ENCODE assay signal across 16 mouse cellular contexts in genomic region chr10:80606306-80606705, GRCm38 (mm10). TPM values are rescaled to one million over a fixed set of nuclear protein-coding genes. Genes with fewer than 3 reads are reported as not detected.
A peak's percentile ranks its signal among the peaks of the same experiment; 100 is the strongest.
DNase-seq lines count a peak whose midpoint lies in the region; ATAC-seq lines count a peak whose summit lies in the region.
"Had no signal": no experiment of that assay in that cellular context is flagged by ENCODE, and none has a peak within 500 bp of the region (broad histone marks: within the 10 kb centered on the region; RNA-seq: fewer than 3 reads in every experiment).

No protein-coding gene starts in this region.

- H3K36me3 ChIP-seq in forebrain, embryonic 13.5 days (ENCODE audit: poor library complexity, severe bottlenecking), result peaks cover 48% of the 10 kb centered on the region
- H3K36me3 ChIP-seq in forebrain, embryonic 12.5 days (replicated peaks), result peaks cover 50% of the 10 kb centered on the region
- H3K36me3 ChIP-seq in liver, embryonic 13.5 days, result peaks cover 53% of the 10 kb centered on the region

- peak; percentile 69 for DNase-seq in testis, postnatal 10 days (ENCODE audit: low spot score)
- no peak for DNase-seq in testis, postnatal 14 days (ENCODE audit: low spot score)
- DNase-seq in liver, embryonic 13.5 days, result no peak
- DNase-seq in left cerebral cortex, adult 8-10 months (ENCODE audit: low spot score in 2 of 2), result no peak
- DNase-seq in heart, postnatal 4 days, result no peak
- DNase-seq in layer of hippocampus, adult 18-20 months (ENCODE audit: low spot score in 2 of 2), result no peak
- DNase-seq: kidney, adult 9 months; layer of hippocampus, postnatal 36 days; lung, postnatal 4 days; right cerebral cortex, postnatal 25 days had no signal

- 0 out of 2 replicates have a peak overlapping the region, but pooled peaks have one; percentile 1 for H3K9ac ChIP-seq in forebrain, embryonic 13.5 days
- no peak overlapping the region for H3K9ac ChIP-seq in forebrain, embryonic 12.5 days
- H3K9ac ChIP-seq in liver, embryonic 13.5 days, result 0 out of 2 replicates have a peak overlapping the region, but pooled peaks have one; percentile 22
- H3K9ac ChIP-seq: embryonic facial prominence, embryonic 13.5 days; forebrain, embryonic 15.5 days; limb, embryonic 13.5 days had no signal

- no peak overlapping the region for H3K4me2 ChIP-seq in forebrain, embryonic 13.5 days
- no peak overlapping the region for H3K4me2 ChIP-seq in forebrain, embryonic 12.5 days
- no peak overlapping the region for H3K4me2 ChIP-seq in liver, embryonic 13.5 days
- H3K4me2 ChIP-seq: embryonic facial prominence, embryonic 13.5 days; forebrain, embryonic 15.5 days; limb, embryonic 13.5 days had no signal

- no peak overlapping the region for H3K4me3 ChIP-seq in forebrain, embryonic 13.5 days
- no peak overlapping the region for H3K4me3 ChIP-seq in forebrain, embryonic 12.5 days (replicated peaks)
- no peak overlapping the region for H3K4me3 ChIP-seq in liver, embryonic 13.5 days (replicated peaks)
- H3K4me3 ChIP-seq: embryonic facial prominence, embryonic 13.5 days; forebrain, embryonic 15.5 days; limb, embryonic 13.5 days had no signal

- ATAC-seq in forebrain, embryonic 13.5 days, result no peak
- no peak for ATAC-seq in forebrain, embryonic 12.5 days (ENCODE audit: low FRiP score)
- no peak for ATAC-seq in liver, embryonic 13.5 days (ENCODE audit: low read depth)
- ATAC-seq: forebrain, embryonic 15.5 days had no signal

- no peaks in the 10 kb centered on the region for H3K27me3 ChIP-seq in forebrain, embryonic 13.5 days
- no peaks in the 10 kb centered on the region for H3K27me3 ChIP-seq in forebrain, embryonic 12.5 days
- H3K27me3 ChIP-seq in liver, embryonic 13.5 days, result no peaks in the 10 kb centered on the region
- H3K27me3 ChIP-seq: embryonic facial prominence, embryonic 13.5 days; forebrain, embryonic 15.5 days; limb, embryonic 13.5 days had no signal

- WGBS in forebrain, embryonic 13.5 days, result 95% methylated on average over 23 of the region's 23 CpGs
- 94% methylated on average over 23 of the region's 23 CpGs for WGBS in forebrain, embryonic 12.5 days
- WGBS in liver, embryonic 13.5 days (ENCODE audit: insufficient replicate concordance), result 79% methylated on average over 23 of the region's 23 CpGs

- no peak overlapping the region for H3K27ac ChIP-seq in forebrain, embryonic 13.5 days
- no peak overlapping the region for H3K27ac ChIP-seq in forebrain, embryonic 12.5 days
- H3K27ac ChIP-seq in liver, embryonic 13.5 days, result peak overlapping the region; percentile 25; the same call in 1 of the 2 replicates
- H3K27ac ChIP-seq: embryonic facial prominence, embryonic 13.5 days; forebrain, embryonic 15.5 days; limb, embryonic 13.5 days had no signal

- peaks cover 25% of the 10 kb centered on the region for H3K4me1 ChIP-seq in forebrain, embryonic 13.5 days
- peaks cover 23% of the 10 kb centered on the region for H3K4me1 ChIP-seq in forebrain, embryonic 12.5 days
- peaks cover 86% of the 10 kb centered on the region for H3K4me1 ChIP-seq in liver, embryonic 13.5 days (replicated peaks)

- H3K9me3 ChIP-seq in forebrain, embryonic 13.5 days (replicated peaks), result no peaks in the 10 kb centered on the region
- H3K9me3 ChIP-seq in forebrain, embryonic 12.5 days, result no peaks in the 10 kb centered on the region
- H3K9me3 ChIP-seq in liver, embryonic 13.5 days (replicated peaks), result no peaks in the 10 kb centered on the region
- H3K9me3 ChIP-seq: embryonic facial prominence, embryonic 13.5 days; forebrain, embryonic 15.5 days; limb, embryonic 13.5 days had no signal

RNA-seq across cellular contexts. Expression of gene Gm49322, which starts 0.5 kb away (rescaled TPM):
- 4.0 and 4.4 TPM in 2 replicates for polyA plus RNA-seq in forebrain, embryonic 13.5 days (2015; fragmentation: Nextera tagmentation; extraction: Ambion mirVana)
- 5.9 and 6.6 TPM in 2 replicates for polyA plus RNA-seq in forebrain, embryonic 12.5 days (2016; fragmentation: Nextera tagmentation; extraction: Ambion mirVana)
- polyA plus RNA-seq in liver, embryonic 13.5 days (2015; fragmentation: Nextera tagmentation; extraction: Ambion mirVana), result 1.4 and 1.5 TPM in 2 replicates
- 1 to 10 TPM; 1.8 to 4.2 (median 3.3) TPM for total RNA-seq in left cerebral cortex, adult 8-10 months (2022)
- 1 to 10 TPM in 1 of 2 experiments, under 1 TPM in 1; 0.79 to 1.2 TPM for total RNA-seq in heart, postnatal 4 days (2021)
- total RNA-seq in layer of hippocampus, adult 18-20 months (2021), result 1 to 10 TPM; 2.6 to 3.1 TPM

RNA-seq across cellular contexts. Expression of gene Adat3, which starts 3.6 kb away (rescaled TPM):
- 4.8 and 6.7 TPM in 2 replicates for polyA plus RNA-seq in forebrain, embryonic 13.5 days (2015; fragmentation: Nextera tagmentation; extraction: Ambion mirVana)
- 5.3 and 6.0 TPM in 2 replicates for polyA plus RNA-seq in forebrain, embryonic 12.5 days (2016; fragmentation: Nextera tagmentation; extraction: Ambion mirVana)
- polyA plus RNA-seq in liver, embryonic 13.5 days (2015; fragmentation: Nextera tagmentation; extraction: Ambion mirVana), result 5.7 and 6.3 TPM in 2 replicates
- total RNA-seq in left cerebral cortex, adult 8-10 months (2022), result 1 to 10 TPM in 3 of 4 experiments, not detected in 1; 1.3 to 4.1 (median 3.4) TPM
- total RNA-seq in heart, postnatal 4 days (2021), result 1 to 10 TPM; 2.6 to 2.9 TPM
- total RNA-seq in layer of hippocampus, adult 18-20 months (2021), result 1 to 10 TPM; 1.7 to 3.4 TPM
- total RNA-seq: neutrophil, adult 5-6 weeks had no signal

RNA-seq across cellular contexts. Expression of gene Scamp4, which starts 3.6 kb away (rescaled TPM):
- polyA plus RNA-seq in forebrain, embryonic 13.5 days (2015; fragmentation: Nextera tagmentation; extraction: Ambion mirVana), result 56.7 and 69.6 TPM in 2 replicates
- polyA plus RNA-seq in forebrain, embryonic 12.5 days (2016; fragmentation: Nextera tagmentation; extraction: Ambion mirVana), result 63.7 and 67.8 TPM in 2 replicates
- 52.0 and 54.6 TPM in 2 replicates for polyA plus RNA-seq in liver, embryonic 13.5 days (2015; fragmentation: Nextera tagmentation; extraction: Ambion mirVana)
- 10 to 100 TPM; 38.8 to 46.5 (median 43.1) TPM for total RNA-seq in left cerebral cortex, adult 8-10 months (2022)
- 10 to 100 TPM; 27.0 to 30.4 TPM for total RNA-seq in heart, postnatal 4 days (2021)
- total RNA-seq in layer of hippocampus, adult 18-20 months (2021), result 10 to 100 TPM; 43.9 to 54.4 TPM

RNA-seq across cellular contexts. Expression of gene Abhd17a, which starts 16.2 kb away (rescaled TPM):
- polyA plus RNA-seq in forebrain, embryonic 13.5 days (2015; fragmentation: Nextera tagmentation; extraction: Ambion mirVana), result 72.3 and 74.9 TPM in 2 replicates
- polyA plus RNA-seq in forebrain, embryonic 12.5 days (2016; fragmentation: Nextera tagmentation; extraction: Ambion mirVana), result 84.2 and 89.6 TPM in 2 replicates
- 45.1 and 51.7 TPM in 2 replicates for polyA plus RNA-seq in liver, embryonic 13.5 days (2015; fragmentation: Nextera tagmentation; extraction: Ambion mirVana)
- total RNA-seq in left cerebral cortex, adult 8-10 months (2022), result 100 to 1,000 TPM; 157 to 168 (median 166) TPM
- total RNA-seq in heart, postnatal 4 days (2021), result 10 to 100 TPM; 93.6 to 95.0 TPM
- total RNA-seq in layer of hippocampus, adult 18-20 months (2021), result 100 to 1,000 TPM; 166 to 168 TPM

RNA-seq across cellular contexts. Expression of gene Csnk1g2, which starts 16.3 kb away (rescaled TPM):
- 55.0 and 73.2 TPM in 2 replicates for polyA plus RNA-seq in forebrain, embryonic 13.5 days (2015; fragmentation: Nextera tagmentation; extraction: Ambion mirVana)
- 146 and 161 TPM in 2 replicates for polyA plus RNA-seq in forebrain, embryonic 12.5 days (2016; fragmentation: Nextera tagmentation; extraction: Ambion mirVana)
- 46.0 and 51.1 TPM in 2 replicates for polyA plus RNA-seq in liver, embryonic 13.5 days (2015; fragmentation: Nextera tagmentation; extraction: Ambion mirVana)
- total RNA-seq in left cerebral cortex, adult 8-10 months (2022), result 100 to 1,000 TPM; 214 to 250 (median 240) TPM
- total RNA-seq in heart, postnatal 4 days (2021), result 100 to 1,000 TPM; 142 to 162 TPM
- total RNA-seq in layer of hippocampus, adult 18-20 months (2021), result 100 to 1,000 TPM; 230 to 247 TPM
